Mouse (Mus musculus): ENCODE measurements around the gene Tfap2a.

The Tfap2a gene

DNA sequence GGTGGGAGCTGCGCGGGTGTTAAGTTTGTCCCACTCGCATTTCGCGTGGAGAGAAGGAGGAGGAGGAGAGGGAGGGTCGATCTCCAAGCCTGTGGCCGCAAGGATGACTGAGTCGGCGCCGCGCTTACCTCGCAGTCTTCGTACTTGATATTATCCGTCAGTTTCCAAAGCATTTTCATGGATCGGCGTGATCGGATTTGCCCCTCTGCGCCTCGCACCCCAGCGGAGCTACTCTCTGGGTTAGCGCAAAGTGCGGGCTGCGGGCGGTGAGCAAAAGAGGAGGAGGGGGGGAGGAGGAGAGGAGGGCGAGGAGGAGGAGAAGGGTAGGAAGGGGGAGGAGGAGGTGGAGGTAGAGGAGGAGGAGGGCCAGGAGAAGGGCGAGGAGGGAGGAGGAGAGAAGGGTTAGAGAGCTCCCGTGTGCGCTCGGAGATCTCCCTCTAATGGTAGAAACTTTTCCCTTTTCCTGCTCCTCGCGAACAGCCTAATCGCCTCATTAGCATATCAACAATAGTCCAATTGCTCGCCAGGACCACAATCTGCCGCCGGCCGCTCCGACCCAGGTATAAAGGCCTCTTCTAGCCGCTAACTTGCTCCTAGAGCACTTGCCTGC lies 4.5 kb downstream of the Tfap2a start:
- no peak for DNase-seq (ENCODE audit: low read depth)

DNA sequence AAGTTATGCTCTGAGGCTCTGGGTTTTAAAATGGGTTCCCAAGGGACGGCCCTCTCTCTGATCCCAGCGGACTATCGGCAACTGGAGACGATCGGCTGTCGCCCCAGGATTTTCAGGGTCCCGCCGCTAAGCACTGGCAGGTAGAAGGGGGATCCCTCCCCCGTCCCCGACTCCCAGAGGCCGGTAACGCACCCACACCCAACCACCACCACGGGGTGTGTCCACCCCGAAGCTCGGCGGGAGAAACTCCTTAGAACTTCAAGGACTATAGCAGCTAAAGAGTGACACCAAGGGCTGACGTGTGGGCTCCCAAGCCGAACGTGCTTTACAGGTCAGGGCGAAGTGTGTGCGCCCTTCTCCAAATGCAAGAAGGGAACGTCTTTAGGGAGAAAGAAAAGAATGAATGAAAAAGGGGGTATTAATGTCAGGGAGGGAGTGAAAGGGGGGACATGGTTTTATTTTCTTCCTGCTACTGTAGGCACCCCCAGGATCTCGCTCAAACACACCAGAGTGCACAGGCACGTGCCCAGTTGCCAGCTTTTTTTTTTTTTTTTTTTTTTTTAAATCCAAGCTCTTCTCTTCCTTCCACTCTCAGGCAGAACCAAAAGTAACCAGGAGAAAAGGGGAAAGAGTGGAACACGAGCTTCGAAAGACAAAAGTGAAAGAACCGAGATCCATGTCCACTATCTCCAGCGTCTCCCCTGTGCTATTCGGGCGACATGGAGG lies 5.2 kb downstream of the Tfap2a start:
- no peak for DNase-seq (ENCODE audit: low read depth)

DNA sequence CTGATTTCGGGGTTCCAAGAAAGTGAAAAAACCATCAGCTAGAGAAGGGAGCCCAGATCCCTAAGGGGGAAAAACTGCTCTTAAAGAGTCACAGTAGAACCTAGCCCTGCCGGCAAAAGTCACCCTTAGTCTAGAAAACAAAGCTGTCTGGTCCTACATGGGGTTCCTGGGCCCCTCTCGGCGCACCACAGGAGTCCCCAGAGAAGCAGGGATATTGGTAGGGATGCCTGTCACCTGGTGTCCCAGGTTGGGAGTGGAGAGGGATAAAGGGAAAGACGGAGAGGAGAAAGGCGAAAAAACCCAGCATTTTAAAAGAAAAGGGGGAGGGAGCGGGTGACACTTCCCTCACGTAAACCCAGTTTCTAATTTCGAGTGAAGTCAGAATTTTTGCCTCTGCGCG lies 6.1 kb downstream of the Tfap2a start:
- DNase-seq (ENCODE audit: low read depth): no peak

DNA sequence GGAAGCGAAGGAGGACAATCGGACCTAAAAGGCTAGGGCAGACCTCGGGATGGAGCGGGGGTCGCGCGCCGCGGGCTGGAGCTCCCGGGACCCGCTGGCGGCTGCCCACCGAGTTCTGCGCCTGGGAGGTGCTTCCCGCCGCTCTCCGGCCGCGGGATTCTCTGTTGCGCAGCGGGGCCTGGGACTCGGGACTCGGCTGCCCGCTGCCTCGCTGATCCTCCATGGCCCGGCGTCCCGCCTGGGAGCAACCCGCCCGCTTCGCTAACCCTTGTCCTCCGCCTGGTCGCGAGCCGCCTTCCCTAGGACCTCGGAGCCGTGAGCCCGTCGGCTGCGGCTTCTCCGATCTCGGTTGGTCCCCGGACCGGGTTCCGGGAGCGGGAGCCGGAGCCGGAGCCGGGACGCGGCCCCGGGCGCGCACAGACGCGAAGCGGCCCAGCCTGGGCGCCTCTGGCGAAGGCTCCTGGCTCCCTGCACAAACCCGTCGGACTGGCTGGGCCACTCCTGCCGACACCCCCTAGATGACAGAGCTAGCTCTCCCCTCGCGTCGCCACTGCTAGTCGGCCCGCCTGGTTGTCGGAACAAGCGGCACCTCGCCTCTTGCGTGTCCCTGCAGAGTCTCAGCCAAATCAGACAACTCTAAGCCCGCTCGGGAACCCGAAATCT lies 6.9 kb downstream of the Tfap2a start:
- no peak for DNase-seq (ENCODE audit: low read depth)

DNA sequence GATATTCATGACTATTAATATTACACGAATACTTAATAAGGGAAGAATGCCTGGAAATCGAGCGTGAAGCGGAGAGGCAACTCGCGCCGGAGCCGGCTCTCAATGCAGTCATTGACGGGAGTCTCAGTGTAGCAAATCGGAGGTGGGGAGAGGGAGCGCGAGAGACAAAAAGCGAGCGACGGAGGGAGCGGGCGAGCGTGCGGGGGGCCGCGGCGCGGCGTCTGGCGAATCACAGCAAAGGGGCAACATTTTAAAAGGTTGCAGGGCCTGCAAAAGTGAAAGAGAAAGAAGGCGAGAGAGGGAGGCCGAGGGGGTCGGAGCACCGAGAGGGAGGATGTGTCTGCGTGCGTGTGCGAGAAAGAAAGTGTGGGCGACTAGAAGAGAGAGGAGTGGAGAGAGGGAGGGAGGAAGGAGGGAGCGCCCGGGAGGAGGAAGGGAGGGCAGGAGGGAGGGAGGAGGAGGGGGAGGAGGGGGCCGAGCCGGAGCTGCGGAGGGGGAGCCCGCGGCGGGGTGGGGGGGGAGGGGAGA lies 7.5 kb downstream of the Tfap2a start:
- DNase-seq (ENCODE audit: low read depth): no peak

DNA sequence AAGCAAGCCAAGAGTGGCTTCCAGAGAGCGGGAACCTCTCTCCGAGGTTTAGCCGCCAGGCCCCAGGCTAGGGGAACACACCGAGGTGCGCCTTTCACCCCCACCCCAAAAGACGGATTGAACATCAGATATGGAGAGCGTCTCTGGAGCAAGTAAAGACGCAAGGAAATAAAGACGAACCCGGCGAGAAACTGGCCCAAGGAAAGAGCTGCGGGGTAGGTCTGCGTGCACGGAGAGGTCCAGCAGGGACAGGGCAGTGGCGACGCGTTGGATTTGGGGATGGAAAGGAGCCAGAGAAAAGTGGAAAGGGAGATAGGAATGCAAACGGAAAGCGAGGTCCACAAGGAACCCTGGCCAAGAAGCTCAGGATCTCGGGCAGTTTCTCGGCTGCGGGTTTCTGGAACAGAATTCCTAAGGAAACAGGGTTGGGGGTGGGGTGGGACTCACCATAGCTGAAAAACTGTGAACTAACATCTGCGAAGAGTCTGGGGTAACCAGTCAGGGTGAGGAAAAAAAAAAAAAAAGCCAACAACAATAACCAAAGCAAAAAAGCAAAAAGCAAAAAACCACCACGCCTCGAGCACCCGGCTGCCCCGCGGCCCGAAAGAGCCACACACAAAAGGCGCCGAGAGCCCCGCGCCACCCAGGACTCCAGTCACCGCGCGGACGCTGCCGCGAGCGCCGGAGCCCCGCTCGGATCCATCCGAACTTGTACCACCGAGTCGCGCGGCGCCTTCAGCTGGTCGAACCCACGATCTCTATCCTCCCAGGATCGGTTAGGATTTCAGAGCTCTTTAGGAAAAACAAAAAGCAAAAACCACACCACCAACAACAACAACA lies 8.4 kb downstream of the Tfap2a start:
- no peak for DNase-seq (ENCODE audit: low read depth)

DNA sequence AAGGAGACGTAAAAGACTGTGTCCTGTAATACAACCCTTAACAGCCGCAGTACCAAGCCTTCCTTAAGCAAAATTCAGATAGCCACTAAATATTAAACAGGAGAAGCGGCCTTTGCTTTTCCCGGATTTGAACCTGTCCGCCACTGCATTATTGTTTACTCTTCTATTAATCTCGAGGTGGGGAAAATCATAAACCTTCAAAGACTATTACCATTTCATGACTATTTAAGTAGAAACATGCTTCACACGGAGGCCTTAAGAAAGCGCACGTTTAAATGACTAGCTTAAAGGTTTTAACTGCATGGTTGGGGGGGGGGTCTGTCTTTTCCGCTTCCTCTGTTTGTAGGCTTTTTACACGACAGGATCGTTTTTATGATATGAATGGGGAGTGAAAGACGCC lies 9.1 kb downstream of the Tfap2a start:
- DNase-seq (ENCODE audit: low read depth): no peak

DNA sequence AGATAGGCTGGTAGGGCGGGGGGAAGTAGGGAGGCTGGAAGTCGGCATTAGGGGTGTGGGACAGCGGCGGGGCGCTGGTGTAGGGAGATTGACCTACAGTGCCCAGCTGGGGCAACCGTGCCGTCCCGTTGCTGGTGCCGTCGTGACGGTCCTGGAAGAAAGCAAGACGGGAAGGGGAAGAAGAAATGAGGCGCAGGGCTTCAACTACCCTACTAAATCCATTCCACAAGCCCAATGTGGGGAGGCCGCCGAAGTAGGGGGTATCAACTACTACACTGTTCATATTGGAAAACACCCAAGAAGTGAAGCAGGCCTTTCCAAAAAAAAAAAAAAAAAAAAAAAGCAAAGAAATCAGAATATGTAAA lies 9.6 kb downstream of the Tfap2a start:
- no peak for DNase-seq (ENCODE audit: low read depth)

DNA sequence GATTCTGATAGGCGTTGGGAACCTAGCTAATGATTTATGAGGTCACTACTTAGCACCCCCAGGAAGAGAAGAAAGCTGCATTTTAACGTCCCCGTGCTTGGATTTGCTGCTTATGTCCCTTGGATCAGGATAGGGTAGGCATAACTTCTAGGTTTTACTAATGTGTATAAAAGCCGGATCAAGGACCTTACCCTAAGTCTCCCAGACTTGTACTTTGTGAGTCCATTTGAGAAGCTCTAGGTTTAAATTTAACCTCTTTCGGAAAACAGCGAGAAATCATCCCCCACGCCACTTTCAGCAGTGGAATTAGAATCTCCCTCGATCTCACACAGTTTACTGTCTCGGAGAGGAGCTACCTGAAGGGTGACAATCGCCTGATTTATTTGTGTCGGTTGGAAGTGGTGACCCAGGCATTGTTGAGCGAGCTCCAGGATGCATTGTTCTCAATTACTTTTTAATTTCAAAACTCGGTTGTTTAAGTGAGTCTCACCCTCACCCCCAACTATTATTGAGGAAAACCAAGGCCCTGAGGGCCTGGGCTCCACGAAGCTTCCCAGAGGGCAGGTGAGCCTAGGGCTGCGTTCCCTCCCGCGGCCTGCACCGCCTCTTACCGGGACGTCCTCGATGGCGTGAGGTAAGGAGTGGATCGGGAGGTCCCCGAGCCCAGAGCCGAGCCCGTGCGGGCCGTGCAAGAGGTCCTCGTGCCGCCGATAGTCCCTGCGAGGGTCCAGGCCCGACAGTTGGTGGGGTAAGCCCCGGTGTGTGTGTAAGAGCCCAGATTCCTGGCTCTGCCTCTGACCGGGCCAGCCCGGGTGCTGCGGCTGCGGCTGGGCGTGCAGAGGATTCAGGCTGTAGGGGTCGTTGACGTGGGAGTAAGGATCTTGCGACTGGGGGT lies 10.2 kb downstream of the Tfap2a start:
- no peak for DNase-seq (ENCODE audit: low read depth)

DNA sequence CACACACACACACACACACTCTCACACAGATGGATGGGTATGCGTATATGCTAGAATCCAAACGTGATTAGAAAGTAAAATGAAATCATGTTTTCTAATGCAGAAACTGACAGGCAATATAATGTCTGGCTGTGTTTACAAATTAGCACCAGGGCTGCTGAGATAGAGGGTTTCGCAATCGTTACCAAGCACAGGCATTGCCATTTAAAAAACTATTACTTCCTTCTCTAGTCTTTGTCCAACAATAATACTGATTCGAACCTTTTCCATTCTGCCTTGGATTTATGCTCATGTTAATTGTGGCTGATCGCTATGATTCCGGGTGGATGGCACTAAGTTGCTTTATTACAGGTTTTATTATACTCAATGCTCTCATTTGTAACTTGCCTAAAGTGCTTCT lies 12.3 kb downstream of the Tfap2a start:
- peak; percentile 69 for DNase-seq (ENCODE audit: low read depth)

DNA sequence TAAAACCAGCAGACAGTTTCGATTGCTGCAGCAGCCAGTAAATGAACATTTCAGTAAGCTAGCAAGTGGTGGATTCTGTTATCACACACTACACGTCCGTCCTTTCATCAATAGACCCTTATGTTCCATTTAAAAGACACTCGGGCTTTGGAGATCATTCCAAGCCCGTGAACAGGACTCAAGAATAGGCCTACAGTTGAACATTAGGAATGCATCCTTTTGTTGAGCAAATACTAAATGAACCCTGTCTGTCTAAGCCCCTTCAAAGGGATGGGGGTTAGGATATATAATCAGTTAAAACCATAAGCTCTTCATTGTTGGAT lies 14.6 kb downstream of the Tfap2a start:
- DNase-seq (ENCODE audit: low read depth): no peak

DNA sequence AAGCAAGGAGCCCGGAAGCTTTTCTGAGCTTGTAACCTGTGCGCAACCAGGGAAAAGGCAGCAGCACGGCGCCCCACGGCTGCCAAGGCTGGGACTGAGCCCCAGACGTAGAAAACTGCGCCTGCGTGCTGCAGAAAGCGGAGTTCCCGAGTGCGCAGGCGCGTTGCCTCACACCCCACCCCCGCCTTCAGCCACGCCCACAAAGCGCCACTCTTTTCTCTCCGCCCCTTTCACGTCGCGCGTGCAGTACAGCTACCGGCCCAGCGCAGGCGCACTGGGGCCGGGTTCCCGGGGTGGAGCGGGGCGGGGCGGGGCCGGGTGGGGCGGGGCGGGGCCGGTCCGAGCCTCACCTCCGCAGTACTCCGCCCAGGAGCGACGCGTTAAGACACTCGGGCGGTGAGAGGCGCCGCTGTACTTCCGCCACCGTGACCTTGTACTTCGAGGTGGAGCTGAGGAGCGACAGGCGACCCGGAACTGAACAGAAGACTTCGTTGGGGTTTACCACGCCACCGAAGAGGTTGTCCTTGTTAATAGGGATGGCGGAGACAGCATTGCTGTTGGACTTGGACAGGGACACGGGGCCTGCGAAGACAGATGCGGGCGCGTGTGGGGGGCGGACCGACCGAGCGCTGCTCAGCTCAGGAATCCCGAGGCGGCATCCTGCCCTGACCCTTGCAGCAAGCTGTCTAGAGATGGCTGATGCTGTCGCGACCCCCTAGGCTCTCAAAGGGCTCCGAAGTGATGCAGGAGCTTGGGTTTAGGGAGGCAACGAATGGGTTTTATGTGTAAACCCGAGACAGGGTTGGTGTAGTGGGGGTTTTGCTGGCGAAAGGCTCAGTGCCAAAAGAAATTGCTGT lies 15.2 kb downstream of the Tfap2a start:
- peak; percentile 97 for DNase-seq (ENCODE audit: low read depth)

DNA sequence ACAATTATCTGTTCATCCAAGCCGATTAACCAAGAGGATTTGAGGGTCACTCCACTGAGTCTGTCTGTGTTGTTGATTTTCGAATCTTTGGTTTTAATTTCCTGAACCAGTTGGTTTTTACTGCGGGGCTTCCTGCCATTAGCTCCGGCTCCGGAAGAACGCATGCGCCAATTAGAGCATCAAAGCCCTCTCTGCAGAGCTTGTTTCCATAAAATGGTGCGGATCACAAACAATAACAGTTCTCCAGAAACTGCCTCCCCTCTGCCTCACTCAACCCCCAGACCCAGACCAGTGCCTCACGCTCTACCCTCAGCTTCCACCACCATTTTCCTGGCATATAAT lies 18.5 kb downstream of the Tfap2a start:
- no peak for DNase-seq (ENCODE audit: low read depth)

DNA sequence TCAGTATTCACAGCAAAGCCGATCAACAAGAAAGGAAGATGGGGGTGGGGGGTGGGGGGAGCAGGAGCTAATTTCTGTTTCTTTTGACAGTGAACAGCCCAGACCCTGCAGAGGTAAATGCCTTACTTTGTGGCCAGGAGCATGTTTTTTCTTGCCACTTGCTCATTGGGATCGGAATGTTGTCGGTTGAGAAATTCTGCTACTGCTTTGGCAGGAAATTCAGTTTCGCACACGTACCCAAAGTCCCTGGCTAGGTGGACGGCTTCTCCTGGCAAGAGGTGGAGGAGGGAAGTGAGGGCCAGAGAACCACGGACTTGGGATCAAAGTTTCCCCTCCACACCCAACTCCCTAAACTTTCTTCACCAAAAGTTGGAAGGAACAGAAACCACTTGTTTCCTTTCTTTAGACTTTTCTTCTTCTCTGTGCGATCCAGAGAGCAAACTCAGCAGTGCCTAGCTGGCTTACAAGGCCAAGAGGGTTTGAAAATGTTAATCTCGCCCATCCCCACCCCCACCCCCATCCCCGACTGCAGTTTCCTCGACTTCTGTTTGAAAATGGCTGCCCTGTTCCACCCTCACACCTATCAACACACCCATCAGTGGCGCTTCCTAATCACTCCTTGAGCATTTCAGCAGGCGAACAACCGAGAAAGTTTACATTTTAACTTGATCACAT lies 19.0 kb downstream of the Tfap2a start:
- no peak for DNase-seq (ENCODE audit: low read depth)

DNA sequence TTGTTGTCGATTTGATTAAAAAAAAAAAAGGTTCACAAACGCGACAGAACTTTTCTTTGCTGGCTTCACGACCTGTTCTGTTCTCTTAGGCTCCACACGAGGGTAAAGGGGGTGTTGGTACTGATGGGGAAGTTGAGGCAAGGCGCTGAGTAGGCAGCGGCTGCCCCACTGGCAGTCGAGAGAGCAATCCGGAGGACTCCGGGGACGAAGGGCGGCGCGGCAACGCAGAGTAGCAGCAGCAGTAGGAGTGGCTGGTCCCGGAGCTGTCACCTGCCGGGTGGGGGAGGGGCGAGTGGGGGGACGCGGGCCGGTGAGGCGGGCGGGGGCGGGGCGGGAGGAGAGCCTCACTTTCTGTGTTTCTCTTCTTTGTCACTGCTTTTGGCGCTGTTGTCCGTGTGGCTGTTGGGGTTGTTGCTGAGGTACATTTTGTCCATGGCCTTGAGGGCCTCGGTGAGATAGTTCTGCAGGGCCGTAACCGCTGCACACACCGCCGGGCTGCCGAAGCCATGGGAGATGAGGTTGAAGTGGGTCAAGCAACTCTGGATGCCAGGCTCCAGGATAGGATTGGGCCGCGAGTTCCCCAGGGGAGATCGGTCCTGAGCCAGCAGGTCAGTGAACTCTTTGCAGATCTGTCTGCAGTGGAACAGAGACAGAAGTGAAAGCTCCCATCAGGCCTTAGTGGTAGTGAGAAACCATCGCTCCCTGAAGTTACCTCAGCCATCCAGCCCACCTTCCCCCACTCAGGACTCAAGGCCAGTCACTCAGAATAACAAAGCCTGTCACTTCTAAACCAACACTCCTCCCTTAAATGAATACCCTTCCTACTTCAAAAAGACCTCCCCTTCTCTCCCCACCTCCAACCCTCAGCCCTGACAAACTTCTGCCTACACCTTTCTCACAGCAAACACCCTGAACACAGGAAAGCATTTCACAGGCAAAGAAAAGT lies 21.1 kb downstream of the Tfap2a start:
- no peak for DNase-seq (ENCODE audit: low read depth)

DNA sequence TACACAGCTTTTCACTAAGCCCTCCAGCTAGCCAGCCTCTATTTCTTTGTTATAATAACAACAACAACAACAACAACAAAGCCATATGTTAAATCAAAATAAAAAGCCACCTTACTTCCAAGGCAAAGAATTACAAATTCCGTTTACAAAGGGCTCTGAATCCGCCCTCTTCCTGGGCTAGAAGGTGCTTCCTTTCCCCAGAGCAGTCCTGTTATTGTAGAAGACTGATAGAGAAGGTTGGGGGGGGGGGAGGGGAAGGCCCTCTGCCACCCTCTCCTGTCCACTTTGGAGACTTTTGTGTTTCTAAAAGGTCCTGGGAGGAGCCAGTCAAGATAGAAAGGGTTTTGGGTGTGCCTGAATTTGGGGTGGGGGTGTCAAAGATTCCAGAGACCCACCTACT lies 23.6 kb downstream of the Tfap2a start:
- no peak for DNase-seq (ENCODE audit: low read depth)

DNA sequence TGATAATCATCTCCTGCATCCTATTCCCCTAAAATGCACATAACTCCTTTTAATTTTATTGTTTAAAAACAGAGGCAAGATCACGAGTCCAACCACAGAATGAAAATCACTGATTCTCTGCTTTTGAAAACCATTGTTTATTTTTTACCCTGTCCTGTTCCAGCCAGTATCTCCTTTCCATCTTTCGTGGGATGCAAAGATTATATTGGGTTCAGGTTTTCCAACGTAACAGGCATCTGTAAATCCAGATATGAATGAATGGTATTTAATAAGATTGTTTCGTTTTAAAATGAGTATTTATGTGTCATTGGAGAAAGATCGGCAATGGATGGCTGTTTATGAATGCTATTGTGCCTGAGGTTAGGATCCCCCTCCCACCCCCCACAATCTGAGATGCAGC lies 24.5 kb downstream of the Tfap2a start:
- no peak for DNase-seq (ENCODE audit: low read depth)

DNA sequence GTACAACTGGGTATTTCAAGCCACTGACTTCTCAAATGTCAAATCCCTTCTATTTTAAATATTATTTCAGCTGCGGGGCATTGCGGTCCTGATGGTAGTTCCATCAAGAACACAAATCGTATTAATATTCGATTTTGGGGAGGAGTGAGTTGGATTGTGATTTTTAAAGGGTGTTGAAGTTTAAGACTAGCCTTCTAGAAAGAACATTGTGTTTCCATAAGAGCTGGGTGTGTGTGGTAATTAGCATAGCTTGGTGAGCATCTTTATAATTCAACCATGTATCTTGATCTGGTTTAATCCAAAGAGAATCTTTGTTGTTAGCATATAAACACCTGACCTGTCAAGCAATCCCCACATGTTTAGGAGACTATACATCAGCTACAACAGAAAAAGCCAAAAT lies 24.9 kb downstream of the Tfap2a start:
- DNase-seq (ENCODE audit: low read depth): no peak

DNA sequence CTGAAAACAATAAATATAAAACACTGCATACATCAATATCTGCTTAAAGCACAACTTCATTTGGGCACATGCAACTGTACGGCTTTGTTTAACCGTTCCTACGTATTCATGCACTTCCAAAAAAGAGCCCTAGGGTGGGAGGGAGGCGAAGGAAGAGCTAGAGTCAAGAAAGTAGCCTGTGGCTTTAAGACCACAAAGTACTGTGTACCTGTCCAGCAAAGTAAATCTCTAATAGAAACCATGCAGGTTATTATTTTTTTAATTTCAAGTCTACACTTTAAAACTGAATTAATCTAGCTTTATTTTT lies 25.7 kb downstream of the Tfap2a start:
- no peak for DNase-seq (ENCODE audit: low read depth)
